Mouse (Mus musculus): Measurements from ENCODE around the gene Ets2.
A peak's percentile ranks its signal among the peaks of the same experiment; 100 is the strongest.

Ets2 gene

DNA sequence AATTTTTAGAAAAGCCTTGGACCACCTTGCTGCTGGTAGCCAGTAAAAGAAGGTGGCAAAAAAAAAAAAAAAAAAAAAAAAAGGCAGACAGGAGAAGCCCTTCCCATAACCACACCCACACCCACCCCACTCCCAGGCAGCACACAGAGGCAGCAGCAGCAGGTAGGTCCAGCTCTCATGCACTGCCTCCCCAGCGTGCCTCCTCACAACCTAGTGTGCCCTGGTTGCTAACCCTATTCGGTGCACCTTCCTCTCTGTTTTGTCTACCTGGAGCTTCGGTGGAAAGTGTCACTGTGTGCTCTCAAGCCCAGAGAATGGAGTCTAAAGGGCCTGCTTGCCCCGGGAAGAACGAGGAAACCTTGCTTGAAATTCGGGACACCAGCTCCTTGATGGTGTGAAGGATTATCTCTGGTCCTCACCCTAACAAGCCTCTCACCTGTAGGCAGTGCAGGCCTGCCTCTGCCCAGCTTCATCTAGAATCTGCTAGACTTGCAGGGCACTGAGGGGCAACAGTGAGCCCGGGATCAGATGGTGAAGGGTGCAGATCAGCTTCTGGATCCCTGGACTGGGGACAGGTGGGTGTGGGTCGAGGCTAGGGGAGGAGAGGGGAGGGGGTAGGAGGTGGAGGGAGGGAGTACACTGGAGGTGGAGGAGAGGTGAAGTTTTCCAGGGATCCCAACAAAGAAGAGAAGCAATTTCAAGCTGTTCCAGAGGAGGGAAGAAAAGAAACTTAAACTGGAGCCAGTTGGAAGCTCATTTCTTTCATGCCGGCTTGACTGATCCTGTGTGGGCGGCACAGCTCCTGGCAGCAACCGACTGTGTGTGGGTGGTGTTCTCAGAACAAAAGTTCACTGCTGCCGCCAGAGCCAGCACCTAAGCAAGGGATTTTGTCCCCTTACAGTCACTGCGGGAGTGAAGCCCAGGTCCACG is 67.5 kb downstream of the Ets2 start:
- DNase-seq (ENCODE audit: low spot score), result peak; percentile 56

DNA sequence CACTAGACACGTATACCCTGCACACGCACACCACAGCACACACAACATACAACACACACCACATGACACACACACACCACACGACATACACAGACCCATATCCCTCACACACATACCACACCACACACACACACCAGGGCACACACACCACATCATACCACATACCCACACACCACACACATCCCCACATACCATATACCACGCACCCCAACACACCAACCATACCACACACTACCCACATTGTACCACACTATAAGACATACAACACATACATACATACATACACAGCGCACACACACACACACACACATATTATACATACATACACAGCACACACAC is 68.1 kb downstream of the Ets2 start:
- no peak for DNase-seq (ENCODE audit: low spot score)

DNA sequence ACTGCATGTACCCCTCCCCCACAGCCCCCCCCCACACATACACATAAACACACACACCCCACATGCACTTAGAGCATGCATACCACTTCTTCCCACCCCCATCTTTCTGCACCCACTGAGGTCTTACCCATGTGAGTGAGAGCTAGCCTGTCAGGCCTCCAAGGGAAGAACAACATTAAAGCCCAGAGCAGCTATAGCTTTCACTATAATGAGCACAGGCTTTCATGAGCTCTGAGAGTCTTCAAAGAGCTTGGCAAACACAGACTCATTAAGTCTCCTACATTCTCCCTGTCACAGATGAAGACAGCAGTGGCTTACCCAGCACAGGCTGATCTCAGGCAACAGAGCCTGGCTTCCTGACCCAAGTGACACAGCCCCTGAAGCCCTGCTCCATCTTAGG is 68.5 kb downstream of the Ets2 start:
- DNase-seq (ENCODE audit: low spot score), result no peak
